Comparison of ENCODE assay signal across 8 mouse cellular contexts in genomic region chr11:113164510-113164909, GRCm38 (mm10).
DNase-seq lines count a peak whose midpoint lies in the region; ATAC-seq and TF ChIP-seq lines count a peak whose summit lies in the region.

No protein-coding gene starts in this region.

- no peak for DNase-seq in heart, postnatal 14 days
- DNase-seq in stomach, postnatal 0 days (ENCODE audit: low spot score): no peak
- no peak for DNase-seq in yolk sac, embryonic 10.5 days (ENCODE audit: low spot score)
- DNase-seq in cerebellum, adult 2 months: no peak
- no peak for DNase-seq in gastrocnemius, postnatal 10 days

- H3K27ac ChIP-seq in heart, embryonic 11.5 days (ENCODE audit: low read depth, low read length): no peak overlapping the region
- H3K27ac ChIP-seq in stomach, embryonic 14.5 days (ENCODE audit: low read length): no peak overlapping the region; the same call in 1 of the 2 replicates
- no peak overlapping the region for H3K27ac ChIP-seq in stomach, postnatal 0 days (replicated peaks)
- no peak overlapping the region for H3K27ac ChIP-seq in liver, embryonic 15.5 days (replicated peaks)
- no peak overlapping the region for H3K27ac ChIP-seq in cerebellum, adult 2 months (ENCODE audit: insufficient read depth, low read length)

- TF ChIP-seq POLR2A in cerebellum, adult 2 months (IDR thresholded peaks at IDR 0.05; ENCODE audit: borderline replicate concordance, insufficient read depth, low read length): no peak

- peaks cover 16% of the 10 kb centered on the region for H3K4me1 ChIP-seq in heart, embryonic 11.5 days (ENCODE audit: control insufficient read depth, insufficient read depth, low read length)
- peaks cover 26% of the 10 kb centered on the region for H3K4me1 ChIP-seq in stomach, embryonic 14.5 days (ENCODE audit: control insufficient read depth, insufficient read depth, low read length)
- H3K4me1 ChIP-seq in stomach, postnatal 0 days (replicated peaks; ENCODE audit: control insufficient read depth, insufficient read depth): peaks cover 3% of the 10 kb centered on the region; the same call in 1 of the 2 replicates
- peaks cover 12% of the 10 kb centered on the region; the same call in 1 of the 2 replicates for H3K4me1 ChIP-seq in liver, embryonic 15.5 days (replicated peaks)
- peaks cover 9% of the 10 kb centered on the region; the same call in 1 of the 2 replicates for H3K4me1 ChIP-seq in cerebellum, adult 2 months (ENCODE audit: control insufficient read depth, insufficient read depth, low read length)

- TF ChIP-seq EP300 in stomach, postnatal 0 days (optimal IDR thresholded peaks at IDR 0.05): no peak

- 15% methylated on average over 9 of the region's 10 CpGs for WGBS in heart, embryonic 11.5 days (ENCODE audit: insufficient replicate concordance)
- WGBS in stomach, embryonic 14.5 days: 27% methylated on average over 10 of the region's 10 CpGs
- 39% methylated on average over 10 of the region's 10 CpGs for WGBS in stomach, postnatal 0 days
- 31% methylated on average over 10 of the region's 10 CpGs for WGBS in liver, embryonic 15.5 days (ENCODE audit: insufficient replicate concordance)
- WGBS in cerebellum, adult 2 months: 51% methylated on average over 10 of the region's 10 CpGs

- peak overlapping the region; percentile 23; the same call in 1 of the 2 replicates for H3K4me3 ChIP-seq in heart, embryonic 11.5 days (ENCODE audit: low read depth, low read length)
- H3K4me3 ChIP-seq in stomach, embryonic 14.5 days (ENCODE audit: low read depth, low read length): peak overlapping the region; percentile 24; the same call in 1 of the 2 replicates
- no peak overlapping the region for H3K4me3 ChIP-seq in stomach, postnatal 0 days (ENCODE audit: low read depth, low read length)
- H3K4me3 ChIP-seq in liver, embryonic 15.5 days (replicated peaks): no peak overlapping the region
- no peak overlapping the region for H3K4me3 ChIP-seq in cerebellum, adult 2 months (replicated peaks; ENCODE audit: insufficient read depth, low read depth, low read length)

- TF ChIP-seq CTCF in stomach, postnatal 0 days (IDR thresholded peaks at IDR 0.05; ENCODE audit: low read depth): no peak
- no peak for TF ChIP-seq CTCF in cerebellum, adult 2 months (IDR thresholded peaks at IDR 0.05; ENCODE audit: borderline replicate concordance, insufficient read depth, low read depth, low read length)

- intact Hi-C loops in heart, postnatal 14 days (cut with DNase I): loop anchor here (2.0 to 10.0 kb wide), 4 partner anchors 320 to 1512 kb away; partner anchors contain the start of gene Sox9

- peak overlapping the region; percentile 65 for H3K4me2 ChIP-seq in heart, embryonic 11.5 days
- H3K4me2 ChIP-seq in stomach, embryonic 14.5 days (replicated peaks; ENCODE audit: low read depth, low read length): peak overlapping the region; percentile 53
- H3K4me2 ChIP-seq in stomach, postnatal 0 days (replicated peaks; ENCODE audit: low read depth): no peak overlapping the region
- H3K4me2 ChIP-seq in liver, embryonic 15.5 days: 0 out of 2 replicates have a peak overlapping the region, but pooled peaks have one; percentile 51

- H3K27me3 ChIP-seq in heart, embryonic 11.5 days (ENCODE audit: control insufficient read depth, insufficient read depth, low read length): no peaks in the 10 kb centered on the region
- no peaks in the 10 kb centered on the region for H3K27me3 ChIP-seq in stomach, embryonic 14.5 days (ENCODE audit: control insufficient read depth, insufficient read depth, low read length)
- H3K27me3 ChIP-seq in stomach, postnatal 0 days (ENCODE audit: control insufficient read depth, insufficient read depth, low read length): no peaks in the 10 kb centered on the region
- no peaks in the 10 kb centered on the region; the same call in none of the 2 replicates for H3K27me3 ChIP-seq in liver, embryonic 15.5 days
- no peaks in the 10 kb centered on the region for H3K27me3 ChIP-seq in cerebellum, adult 2 months (ENCODE audit: control insufficient read depth, insufficient read depth, low read length)

- H3K36me3 ChIP-seq in heart, embryonic 11.5 days (ENCODE audit: control insufficient read depth, insufficient read depth, low read length): no peaks in the 10 kb centered on the region; the same call in 1 of the 2 replicates
- no peaks in the 10 kb centered on the region for H3K36me3 ChIP-seq in stomach, embryonic 14.5 days (ENCODE audit: control insufficient read depth, insufficient read depth, low read length)
- no peaks in the 10 kb centered on the region for H3K36me3 ChIP-seq in stomach, postnatal 0 days (ENCODE audit: control insufficient read depth, insufficient read depth, low read length)
- no peaks in the 10 kb centered on the region for H3K36me3 ChIP-seq in liver, embryonic 15.5 days (replicated peaks)

- H3K9ac ChIP-seq in heart, embryonic 11.5 days (ENCODE audit: low read depth, low read length): no peak overlapping the region
- H3K9ac ChIP-seq in stomach, embryonic 14.5 days (replicated peaks; ENCODE audit: low read depth, low read length): no peak overlapping the region
- no peak overlapping the region for H3K9ac ChIP-seq in stomach, postnatal 0 days (ENCODE audit: low read length)
- H3K9ac ChIP-seq in liver, embryonic 15.5 days: no peak overlapping the region

- H3K9me3 ChIP-seq in heart, embryonic 11.5 days (replicated peaks; ENCODE audit: control insufficient read depth, low read length): no peaks in the 10 kb centered on the region
- H3K9me3 ChIP-seq in stomach, embryonic 14.5 days (ENCODE audit: control insufficient read depth, low read depth, low read length): no peaks in the 10 kb centered on the region
- H3K9me3 ChIP-seq in stomach, postnatal 0 days (ENCODE audit: control insufficient read depth, low read length): no peaks in the 10 kb centered on the region
- no peaks in the 10 kb centered on the region for H3K9me3 ChIP-seq in liver, embryonic 15.5 days (replicated peaks)

- ATAC-seq in heart, embryonic 11.5 days (replicated peaks; ENCODE audit: insufficient number of reproducible peaks, low FRiP score, low TSS enrichment): no peak
- ATAC-seq in stomach, embryonic 14.5 days (ENCODE audit: insufficient number of reproducible peaks, insufficient read depth, low FRiP score, low read depth): no peak
- no peak for ATAC-seq in stomach, postnatal 0 days (ENCODE audit: low FRiP score, low TSS enrichment)
- no peak for ATAC-seq in liver, embryonic 15.5 days (ENCODE audit: insufficient read depth)

Comparison
In these comparisons a context has a peak if more than half of its experiments do, and no peak if none do; other contexts are left out.
1. H3K4me3 ChIP-seq: peak in heart, embryonic 11.5 days (single experiment) and stomach, embryonic 14.5 days (single experiment); none in stomach, postnatal 0 days (single experiment), liver, embryonic 15.5 days (single experiment) and cerebellum, adult 2 months (single experiment).